Mouse (Mus musculus) MEL (cell line): Measurements from ENCODE around the gene Morn3. TPM values are rescaled to one million over a fixed set of nuclear protein-coding genes. Genes with fewer than 3 reads are reported as not detected.

Source experiments
- DNase-seq: peaks from one replicate; pipeline ENCODE4 v3.0.0; 2011; ENCODE audit warnings: low read depth, low spot score
- H3K27ac ChIP-seq: 2 replicates; pipeline ENCODE4 v1.5.1; 2012; ENCODE audit warnings: low read depth, mild to moderate bottlenecking, control low read depth, low read length, moderate library complexity; ENCODE audit not compliant: control insufficient read depth
- H3K27me3 ChIP-seq, 2 experiments: fragments of 150-350 bp in 1 of 2; sonication (generic) in 1 of 2; 2 replicates each; pipeline ENCODE4 v1.6.1; 2012; ENCODE audit warnings: low read length in 2 of 2, mild to moderate bottlenecking in 2 of 2, improper control_type of control experiment in 1 of 2, moderate library complexity in 1 of 2; ENCODE audit not compliant: insufficient read depth in 2 of 2, control insufficient read depth in 1 of 2
- H3K36me3 ChIP-seq, 2 experiments: 2 replicates each; pipeline ENCODE4 v1.6.1; 2012 to 2014; ENCODE audit warnings: low read length in 2 of 2, improper control_type of control experiment in 1 of 2, inconsistent platforms in 1 of 2, mild to moderate bottlenecking in 1 of 2; ENCODE audit not compliant: insufficient read depth in 2 of 2, control insufficient read depth in 1 of 2
- H3K4me1 ChIP-seq, 2 experiments: fragments of 150-350 bp in 1 of 2; sonication (generic) in 1 of 2; 2 replicates each; pipeline ENCODE4 v1.6.1; 2012; ENCODE audit warnings: low read length in 2 of 2, improper control_type of control experiment in 1 of 2, mild to moderate bottlenecking in 1 of 2; ENCODE audit not compliant: insufficient read depth in 2 of 2, control insufficient read depth in 1 of 2
- H3K4me3 ChIP-seq, 2 experiments: fragments of 150-350 bp in 1 of 2; sonication (generic) in 1 of 2; 2 replicates each; pipeline ENCODE4 v1.5.1; 2012; ENCODE audit warnings: low read depth in 2 of 2, low read length in 2 of 2, mild to moderate bottlenecking in 2 of 2, moderate library complexity in 2 of 2, control low read depth in 1 of 2, improper control_type of control experiment in 1 of 2; ENCODE audit not compliant: control insufficient read depth in 1 of 2, insufficient read depth in 1 of 2
- H3K79me2 ChIP-seq: 2 replicates; pipeline ENCODE4 v1.6.1; 2012; ENCODE audit warnings: mild to moderate bottlenecking, low read length, moderate library complexity; ENCODE audit not compliant: control insufficient read depth, poor library complexity, insufficient read depth
- H3K9ac ChIP-seq: 2 replicates; pipeline ENCODE4 v1.6.1; 2012; ENCODE audit warnings: low read depth, mild to moderate bottlenecking, control low read depth, low read length, moderate library complexity; ENCODE audit not compliant: control insufficient read depth, poor library complexity, severe bottlenecking
- H3K9me3 ChIP-seq: fragments of 150-350 bp; sonication (generic); replicated peaks from 2 replicates; pipeline ENCODE4 v1.6.1; 2012; ENCODE audit warnings: mild to moderate bottlenecking, low read length, improper control_type of control experiment, moderate library complexity; ENCODE audit not compliant: insufficient read depth
- BHLHE40 ChIP-seq: IDR thresholded peaks from 2 replicates; pipeline ENCODE4 v1.6.1; 2012; ENCODE audit warnings: low read depth, mild to moderate bottlenecking, inconsistent platforms, low read length, improper control_type of control experiment, borderline replicate concordance
- CHD1 ChIP-seq: IDR thresholded peaks from 2 replicates; pipeline ENCODE4 v1.6.1; 2012; ENCODE audit warnings: low read depth, mild to moderate bottlenecking, inconsistent platforms, low read length, improper control_type of control experiment
- CHD2 ChIP-seq: IDR thresholded peaks from 2 replicates; pipeline ENCODE4 v1.6.1; 2011; ENCODE audit warnings: low read length, improper control_type of control experiment
- E2F4 ChIP-seq: IDR thresholded peaks from 2 replicates; pipeline ENCODE4 v1.6.1; 2011; ENCODE audit warnings: low read depth, low read length, improper control_type of control experiment, borderline replicate concordance
- ELF1 ChIP-seq: IDR thresholded peaks from 2 replicates; pipeline ENCODE4 v1.6.1; 2014; ENCODE audit warnings: low read depth, mild to moderate bottlenecking, inconsistent platforms, low read length, improper control_type of control experiment, moderate library complexity
- GABPA ChIP-seq: IDR thresholded peaks from 2 replicates; pipeline ENCODE4 v1.6.1; 2012; ENCODE audit warnings: low read depth, mild to moderate bottlenecking, inconsistent platforms, low read length, improper control_type of control experiment, moderate library complexity
- GATA1 ChIP-seq: IDR thresholded peaks from 2 replicates; pipeline ENCODE4 v1.6.1; 2011; ENCODE audit warnings: low read depth, low read length, improper control_type of control experiment
- HCFC1 ChIP-seq: IDR thresholded peaks from 2 replicates; pipeline ENCODE4 v1.6.1; 2012; ENCODE audit warnings: low read depth, mild to moderate bottlenecking, inconsistent platforms, low read length, improper control_type of control experiment, moderate library complexity
- KAT2A ChIP-seq: conservative IDR thresholded peaks from 2 replicates; pipeline ENCODE4 v1.6.1; 2012; ENCODE audit warnings: low read depth, low read length, improper control_type of control experiment, inconsistent platforms
- MAZ ChIP-seq: IDR thresholded peaks from 2 replicates; pipeline ENCODE4 v1.6.1; 2012; ENCODE audit warnings: low read depth, mild to moderate bottlenecking, inconsistent platforms, low read length, improper control_type of control experiment
- MEF2A ChIP-seq: IDR thresholded peaks from 2 replicates; pipeline ENCODE4 v1.6.1; 2014; ENCODE audit warnings: low read depth, mild to moderate bottlenecking, inconsistent platforms, low read length, improper control_type of control experiment; ENCODE audit not compliant: poor library complexity, insufficient replicate concordance, severe bottlenecking; ENCODE audit errors: extremely low read depth
- MXI1 ChIP-seq: IDR thresholded peaks from 2 replicates; pipeline ENCODE4 v1.6.1; 2011; ENCODE audit warnings: mild to moderate bottlenecking, low read depth, low read length, improper control_type of control experiment
- MYB ChIP-seq: IDR thresholded peaks from 2 replicates; pipeline ENCODE4 v1.6.1; 2011; ENCODE audit warnings: mild to moderate bottlenecking, low read depth, low read length, improper control_type of control experiment
- NELFE ChIP-seq: IDR thresholded peaks from 2 replicates; pipeline ENCODE4 v1.6.1; 2011; ENCODE audit warnings: low read depth, low read length, improper control_type of control experiment
- POLR2A ChIP-seq, 2 experiments: IDR thresholded peaks; 2 replicates each; pipeline ENCODE4 v1.6.1; 2011 to 2012; ENCODE audit warnings: low read length in 2 of 2, mild to moderate bottlenecking in 2 of 2, control low read depth in 1 of 2, improper control_type of control experiment in 1 of 2, low read depth in 1 of 2, moderate library complexity in 1 of 2; ENCODE audit not compliant: control insufficient read depth in 1 of 2, insufficient read depth in 1 of 2, poor library complexity in 1 of 2
- POLR2AphosphoS2 ChIP-seq: IDR thresholded peaks from 2 replicates; pipeline ENCODE4 v1.6.1; 2011; ENCODE audit warnings: low read length, improper control_type of control experiment
- RAD21 ChIP-seq: IDR thresholded peaks from 2 replicates; pipeline ENCODE4 v1.6.1; 2011; ENCODE audit warnings: mild to moderate bottlenecking, low read depth, low read length, improper control_type of control experiment
- TAL1 ChIP-seq: IDR thresholded peaks from 2 replicates; pipeline ENCODE4 v1.6.1; 2012; ENCODE audit warnings: mild to moderate bottlenecking, inconsistent platforms, low read length, moderate library complexity, mixed read lengths
- TBP ChIP-seq: IDR thresholded peaks from 2 replicates; pipeline ENCODE4 v1.8.0; 2011; ENCODE audit warnings: low read depth, low read length, improper control_type of control experiment
- ZC3H11A ChIP-seq: IDR thresholded peaks from 2 replicates; pipeline ENCODE4 v1.6.1; 2012; ENCODE audit warnings: low read depth, mild to moderate bottlenecking, inconsistent platforms, low read length, improper control_type of control experiment
- ZKSCAN1 ChIP-seq: IDR thresholded peaks from 2 replicates; pipeline ENCODE4 v1.6.1; 2012; ENCODE audit warnings: low read depth, mild to moderate bottlenecking, inconsistent platforms, low read length, improper control_type of control experiment, moderate library complexity
- ZNF384 ChIP-seq: IDR thresholded peaks from 2 replicates; pipeline ENCODE4 v1.6.1; 2012; ENCODE audit warnings: low read depth, mild to moderate bottlenecking, inconsistent platforms, low read length, improper control_type of control experiment
- polyA plus RNA-seq, 2 experiments: library from polyadenylated mRNA; stranded (reverse) in 1 of 2; unstranded in 1 of 2; fragments of >175 nt in 1 of 2; fragments of >200 nt in 1 of 2; gene quantifications; 2 replicates each; pipeline versions ENCODE4 v1.2.1 to v1.2.4; 2012; ENCODE audit warnings: low replicate concordance in 2 of 2, low read depth in 1 of 2; ENCODE audit not compliant: insufficient read length in 2 of 2, insufficient read depth in 1 of 2, missing spikeins in 1 of 2
- total RNA-seq: library from RNA; depleted of rRNA; stranded (reverse); fragments of 300-350 nt; gene quantifications from 2 replicates; pipeline ENCODE4 v1.2.3, GENCODE M21; 2012

The Morn3 gene
- total and polyA plus RNA-seq, 3 experiments = not detected

- TF ChIP-seq BHLHE40 (no peak), ELF1 (peak; percentile 68; the same call in 1 of the 2 replicates)
Measured at GRCm38 (mm10) chr5:123024965-123025573, 21.7 kb downstream of the Morn3 start (continued).

DNA sequence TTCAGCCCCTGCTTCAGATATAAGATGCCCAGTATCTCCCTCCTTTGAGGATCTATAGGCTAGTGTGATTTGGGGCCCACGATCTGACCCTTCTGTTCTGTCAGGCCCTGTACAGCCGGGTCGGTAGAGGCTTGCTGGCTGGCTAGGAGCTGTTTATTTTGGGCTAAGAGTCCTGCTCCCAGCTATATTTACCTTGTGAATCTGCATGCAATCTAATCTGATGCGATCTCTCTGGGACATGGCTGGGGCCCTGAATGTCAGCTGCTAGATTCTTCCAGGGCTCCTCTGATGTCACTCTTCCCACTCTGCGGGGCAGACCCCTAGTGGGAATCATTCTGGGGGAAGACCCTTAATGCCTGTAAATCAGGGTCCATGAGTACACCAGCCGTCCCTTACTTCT lies 22.5 kb downstream of the Morn3 start:
- TF ChIP-seq MXI1 (no peak), POLR2A (IDR thresholded peaks at IDR 0.05; ENCODE audit: control insufficient read depth in 1 of 2, insufficient read depth in 1 of 2, low read depth in 1 of 2, low read length in 2 of 2, poor library complexity in 1 of 2) (no peak), ELF1 (no peak), GABPA (no peak), E2F4 (no peak)
- DNase-seq = no peak
- no peak overlapping the region for H3K4me3 ChIP-seq
- H3K27ac ChIP-seq = no peak overlapping the region
- H3K9me3 ChIP-seq = no peaks in the 10 kb centered on the region
- H3K9ac ChIP-seq = no peak overlapping the region
- H3K4me1 ChIP-seq = peaks cover 7 to 28% of the 10 kb centered on the region in 2 experiments
- H3K79me2 ChIP-seq = no peaks in the 10 kb centered on the region
- no peaks in the 10 kb centered on the region for H3K27me3 ChIP-seq
- peaks cover 0 to 18% of the 10 kb centered on the region in 2 experiments; a peak in 2 of 4 replicates for H3K36me3 ChIP-seq

- H3K79me2 ChIP-seq = no peaks in the 10 kb centered on the region
- H3K27me3 ChIP-seq = no peaks in the 10 kb centered on the region
- H3K4me3 ChIP-seq = no peak overlapping the region
- no peak overlapping the region for H3K27ac ChIP-seq
- TF ChIP-seq POLR2AphosphoS2 = no peak
- no peak for TF ChIP-seq CHD2
- no peak for TF ChIP-seq CHD1
- no peak for TF ChIP-seq ELF1
- TF ChIP-seq TBP = no peak
- no peak for TF ChIP-seq ZNF384
- peaks cover 0 to 18% of the 10 kb centered on the region in 2 experiments; a peak in 2 of 4 replicates for H3K36me3 ChIP-seq
- no peaks in the 10 kb centered on the region for H3K9me3 ChIP-seq
- DNase-seq = no peak
- H3K4me1 ChIP-seq = peaks cover 7 to 28% of the 10 kb centered on the region in 2 experiments
- H3K9ac ChIP-seq = no peak overlapping the region
Measured at GRCm38 (mm10) chr5:123023049-123023448, 23.8 kb downstream of the Morn3 start.

- DNase-seq = no peak
- Histone ChIP-seq H3K4me1 (peaks cover 7 to 14% of the 10 kb centered on the region in 2 experiments), H3K36me3 (peaks cover 0 to 14% of the 10 kb centered on the region in 2 experiments; a peak in 2 of 4 replicates), H3K9me3 (no peaks in the 10 kb centered on the region), H3K4me3 (no peak overlapping the region), H3K27ac (no peak overlapping the region), H3K9ac (no peak overlapping the region), H3K79me2 (no peaks in the 10 kb centered on the region), H3K27me3 (no peaks in the 10 kb centered on the region)
- TF ChIP-seq TAL1 (no peak), NELFE (no peak), MYB (no peak), ZC3H11A (no peak), MAZ (no peak), MEF2A (no peak), POLR2AphosphoS2 (no peak), HCFC1 (no peak), MXI1 (no peak), POLR2A (IDR thresholded peaks at IDR 0.05; ENCODE audit: control insufficient read depth in 1 of 2, insufficient read depth in 1 of 2, low read depth in 1 of 2, low read length in 2 of 2, poor library complexity in 1 of 2) (no peak), ZKSCAN1 (no peak), KAT2A (no peak), RAD21 (no peak), GATA1 (no peak), ZNF384 (no peak)
Measured at GRCm38 (mm10) chr5:123021438-123021837, 25.4 kb downstream of the Morn3 start.
